Mouse (Mus musculus): ENCODE data around the gene Wfdc9. TPM values are rescaled to one million over a fixed set of nuclear protein-coding genes. Genes with fewer than 3 reads are reported as not detected.
A peak's percentile ranks its signal among the peaks of the same experiment; 100 is the strongest.
"Not testable (repeated sequence)": the region's sequence is repeated elsewhere in the genome, so short reads cannot be mapped to it uniquely, and the experiment has no call there.

Gene Wfdc9
- total RNA-seq, 1 experiment from 2014 or later: not detected

DNA sequence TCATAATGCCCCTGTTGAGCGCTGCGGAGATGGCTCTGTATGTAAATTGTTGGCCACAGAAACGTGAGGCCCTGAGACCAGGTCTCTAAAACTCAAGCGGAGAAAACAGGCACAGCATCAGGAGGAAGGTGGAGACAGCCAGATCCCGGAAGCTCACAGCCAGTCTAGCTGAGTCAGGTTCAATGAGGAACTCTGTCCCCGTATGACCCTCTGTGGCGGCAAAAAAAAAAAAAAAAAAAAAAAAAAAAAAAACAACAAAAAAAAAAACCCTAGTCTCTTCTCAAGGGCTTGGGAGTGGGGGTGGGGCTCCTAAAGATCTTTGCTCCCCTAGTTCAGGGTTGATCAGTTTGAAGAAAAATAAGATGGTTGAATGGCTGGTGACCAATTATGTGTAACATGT is 15.3 kb downstream of the Wfdc9 start:
- peak; percentile 94 to 99 for ATAC-seq (replicated peaks in 1 of 2; ENCODE audit: insufficient read depth in 1 of 2, low FRiP score in 2 of 2, low TSS enrichment in 1 of 2, low read depth in 1 of 2, poor library complexity in 2 of 2, severe bottlenecking in 2 of 2)

DNA sequence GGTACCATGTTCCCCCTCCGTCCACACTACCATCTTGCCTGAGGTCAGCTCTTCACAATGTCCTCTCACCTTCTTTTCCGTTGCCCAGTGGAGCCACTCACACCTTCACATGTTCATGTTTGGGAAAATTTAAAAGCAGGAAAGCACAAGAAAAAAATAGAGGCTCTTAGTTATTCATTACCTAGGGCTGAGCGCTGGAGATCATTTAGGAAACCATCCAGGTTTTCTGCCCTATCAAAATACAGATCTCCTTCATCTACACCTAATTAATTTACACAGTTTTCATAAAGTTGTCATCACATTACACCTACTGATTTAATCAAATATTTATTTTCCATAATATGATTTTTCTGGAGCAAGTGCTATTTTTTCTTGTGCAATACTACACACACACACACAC is 17.7 kb downstream of the Wfdc9 start, which contains the start of gene Wfdc16:
Wfdc16 (minus strand) TSS at position 101 of the 400 bp plus-strand sequence.
- no peak for ATAC-seq (replicated peaks in 1 of 2; ENCODE audit: insufficient read depth in 1 of 2, low FRiP score in 2 of 2, low TSS enrichment in 1 of 2, low read depth in 1 of 2, poor library complexity in 2 of 2, severe bottlenecking in 2 of 2)

DNA sequence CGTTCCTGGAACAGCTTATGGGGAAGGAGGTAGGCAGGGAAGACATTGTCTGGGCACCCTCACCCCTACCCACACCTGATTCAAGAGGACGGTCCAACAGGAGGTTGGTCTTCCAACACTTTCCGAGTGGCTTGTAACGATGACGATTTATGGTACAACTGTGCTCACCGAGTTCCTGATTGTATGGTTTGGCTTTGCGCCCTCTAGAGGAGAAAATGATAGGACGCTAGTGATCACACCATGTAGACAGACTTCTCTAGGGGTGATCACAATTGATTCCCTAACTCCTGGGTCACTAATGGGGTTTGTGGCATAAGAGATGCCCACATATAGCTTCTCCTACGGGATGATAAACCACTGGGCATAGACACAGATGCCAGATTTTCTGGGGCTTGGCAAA is 21.1 kb downstream of the Wfdc9 start:
- ATAC-seq (replicated peaks in 1 of 2; ENCODE audit: insufficient read depth in 1 of 2, low FRiP score in 2 of 2, low TSS enrichment in 1 of 2, low read depth in 1 of 2, poor library complexity in 2 of 2, severe bottlenecking in 2 of 2): no peak

DNA sequence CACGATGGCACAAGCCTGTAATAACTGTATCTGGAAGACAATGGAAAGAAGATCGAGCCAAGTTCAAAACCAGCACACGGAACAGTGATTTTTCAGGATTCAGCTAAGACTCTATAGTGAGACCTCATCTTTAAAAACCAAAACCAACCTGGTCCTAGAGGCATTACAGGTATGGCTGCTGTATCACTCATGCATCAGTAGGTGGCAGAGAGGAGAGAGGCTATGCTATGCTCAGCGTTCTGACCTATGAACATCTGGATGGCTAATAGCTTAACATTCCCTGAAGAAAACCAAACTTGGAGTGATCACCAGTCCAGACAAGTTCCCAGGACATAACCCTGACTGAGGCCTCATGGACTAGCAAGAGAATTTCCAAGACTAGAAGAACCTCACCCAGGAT is 34.6 kb downstream of the Wfdc9 start:
- no peak for ATAC-seq (replicated peaks in 1 of 2; ENCODE audit: insufficient read depth in 1 of 2, low FRiP score in 2 of 2, low TSS enrichment in 1 of 2, low read depth in 1 of 2, poor library complexity in 2 of 2, severe bottlenecking in 2 of 2)

DNA sequence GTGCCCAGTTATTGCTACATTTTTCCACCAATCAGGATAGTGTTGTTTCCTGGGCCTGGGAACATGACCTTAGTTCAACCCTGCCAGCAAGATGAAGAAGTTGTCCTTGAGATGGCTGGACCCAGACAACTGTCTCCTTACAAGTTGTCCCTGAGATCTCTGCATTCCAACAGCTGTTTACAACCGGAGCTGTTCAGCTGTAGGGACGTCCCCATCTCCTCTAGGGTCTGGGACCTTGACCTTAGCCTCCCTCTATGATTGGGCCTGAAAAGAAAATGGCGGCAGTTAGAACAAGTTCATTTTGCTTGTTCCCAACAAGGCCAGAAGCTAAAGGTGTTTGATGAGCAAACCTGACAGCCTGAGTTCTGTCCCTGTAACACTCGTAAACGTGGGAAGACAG is 37.3 kb downstream of the Wfdc9 start:
- ATAC-seq (replicated peaks in 1 of 2; ENCODE audit: insufficient read depth in 1 of 2, low FRiP score in 2 of 2, low TSS enrichment in 1 of 2, low read depth in 1 of 2, poor library complexity in 2 of 2, severe bottlenecking in 2 of 2): no peak

DNA sequence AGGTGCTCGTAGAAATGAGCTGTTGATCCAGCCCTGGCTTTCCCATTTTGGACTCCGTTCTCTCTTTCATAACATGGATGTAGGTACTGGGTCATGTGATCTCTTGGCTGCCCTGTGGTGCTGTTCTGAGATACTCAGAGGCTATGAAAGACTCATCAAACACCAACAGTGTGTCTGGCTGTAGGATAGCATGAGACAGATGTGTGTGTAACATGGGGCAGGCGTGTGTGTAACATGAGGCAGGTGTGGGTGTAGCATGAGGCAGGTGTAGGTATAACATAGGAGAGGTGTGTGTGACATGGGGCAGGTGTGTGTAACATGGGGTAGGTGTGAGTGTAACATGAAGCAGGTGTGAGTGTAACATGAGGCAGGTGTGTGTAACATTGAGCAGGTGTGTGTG is 41.0 kb downstream of the Wfdc9 start:
- ATAC-seq (replicated peaks in 1 of 2; ENCODE audit: insufficient read depth in 1 of 2, low FRiP score in 2 of 2, low TSS enrichment in 1 of 2, low read depth in 1 of 2, poor library complexity in 2 of 2, severe bottlenecking in 2 of 2): no peak

DNA sequence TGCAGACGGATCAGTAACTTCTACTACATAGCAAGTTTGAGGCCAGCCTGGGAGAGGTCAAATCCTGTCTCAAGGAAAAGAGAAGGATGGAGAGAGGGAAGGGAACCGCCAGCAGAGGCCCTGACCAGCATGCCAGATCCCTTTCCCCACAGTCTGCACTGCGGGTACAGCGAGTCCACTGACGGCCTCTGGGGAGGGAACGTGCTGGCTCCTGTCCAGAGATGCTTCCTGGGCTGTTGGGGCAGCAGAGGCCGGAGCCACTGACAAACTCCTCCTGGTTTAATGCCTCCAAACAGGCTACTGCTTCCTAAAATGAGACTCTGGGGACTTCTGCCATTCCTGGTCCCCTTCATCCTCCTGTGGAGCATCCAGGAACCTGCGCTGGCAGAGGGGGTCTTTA is 42.9 kb downstream of the Wfdc9 start, which contains the start of the genes Wfdc6b and Wfdc8:
Wfdc6b (plus strand) TSS at position 52 of the 400 bp plus-strand sequence.
Wfdc8 (minus strand) TSS at position 156 of the 400 bp plus-strand sequence.
- ATAC-seq (replicated peaks in 1 of 2; ENCODE audit: insufficient read depth in 1 of 2, low FRiP score in 2 of 2, low TSS enrichment in 1 of 2, low read depth in 1 of 2, poor library complexity in 2 of 2, severe bottlenecking in 2 of 2): not testable (repeated sequence)

DNA sequence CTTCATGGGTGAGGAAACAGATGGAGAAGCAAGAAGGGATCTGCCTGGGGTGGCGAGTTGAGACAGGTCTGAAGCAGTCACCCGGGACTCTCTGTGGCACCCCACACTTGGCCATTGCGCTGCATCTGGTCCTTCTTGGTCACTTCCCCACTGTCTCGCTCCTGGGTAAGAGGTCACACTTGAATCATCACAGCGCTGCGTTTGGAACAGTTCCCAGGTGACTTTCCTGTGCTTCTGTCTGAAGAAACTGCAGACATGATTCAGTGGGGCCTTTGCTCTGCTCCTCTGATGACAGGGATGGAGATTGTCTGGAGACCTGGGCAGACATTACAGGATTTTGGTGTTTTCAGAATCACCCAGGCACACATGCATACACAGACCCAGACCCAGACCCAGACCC is 47.6 kb downstream of the Wfdc9 start:
- no peak for ATAC-seq (replicated peaks in 1 of 2; ENCODE audit: insufficient read depth in 1 of 2, low FRiP score in 2 of 2, low TSS enrichment in 1 of 2, low read depth in 1 of 2, poor library complexity in 2 of 2, severe bottlenecking in 2 of 2)

DNA sequence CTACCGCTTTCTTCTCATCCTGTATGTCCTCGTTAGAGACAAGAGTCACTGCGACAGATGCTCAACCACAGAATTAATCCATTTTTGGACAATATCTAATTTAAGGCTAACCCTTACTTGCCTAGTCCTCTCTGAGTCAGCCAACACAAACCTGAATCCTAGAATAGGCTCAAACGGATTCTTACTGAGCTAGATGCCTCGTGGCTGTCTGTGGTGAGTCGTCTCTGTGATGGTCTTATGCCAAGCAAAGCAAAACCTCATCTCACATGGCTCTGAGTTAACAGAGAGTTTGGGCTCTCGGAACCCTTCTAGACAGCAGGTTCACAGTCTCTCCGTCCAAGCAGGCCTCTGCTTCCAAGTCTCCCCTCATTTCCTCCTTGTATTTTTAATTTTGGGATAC is 52.0 kb downstream of the Wfdc9 start:
- ATAC-seq (replicated peaks in 1 of 2; ENCODE audit: insufficient read depth in 1 of 2, low FRiP score in 2 of 2, low TSS enrichment in 1 of 2, low read depth in 1 of 2, poor library complexity in 2 of 2, severe bottlenecking in 2 of 2): no peak

DNA sequence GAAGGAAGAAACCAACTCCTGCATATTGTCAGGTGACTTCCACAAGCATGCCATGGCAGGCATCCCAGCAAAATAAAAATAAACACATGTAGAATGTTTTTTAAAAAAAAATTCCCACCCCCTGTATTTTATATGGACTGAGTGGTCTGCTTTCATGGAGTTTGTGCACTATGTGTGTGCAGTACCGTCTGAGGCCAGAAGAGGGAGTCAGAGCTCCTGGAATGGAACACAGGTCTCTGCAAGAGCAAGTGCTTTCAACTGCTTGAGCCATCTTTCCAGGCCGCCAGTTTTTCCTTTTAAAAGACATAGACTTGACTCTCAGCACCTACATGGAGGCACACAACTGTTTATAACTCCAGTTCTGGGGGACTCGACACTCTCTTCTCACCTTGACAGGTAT is 52.9 kb downstream of the Wfdc9 start:
- no peak for ATAC-seq (replicated peaks in 1 of 2; ENCODE audit: insufficient read depth in 1 of 2, low FRiP score in 2 of 2, low TSS enrichment in 1 of 2, low read depth in 1 of 2, poor library complexity in 2 of 2, severe bottlenecking in 2 of 2)

DNA sequence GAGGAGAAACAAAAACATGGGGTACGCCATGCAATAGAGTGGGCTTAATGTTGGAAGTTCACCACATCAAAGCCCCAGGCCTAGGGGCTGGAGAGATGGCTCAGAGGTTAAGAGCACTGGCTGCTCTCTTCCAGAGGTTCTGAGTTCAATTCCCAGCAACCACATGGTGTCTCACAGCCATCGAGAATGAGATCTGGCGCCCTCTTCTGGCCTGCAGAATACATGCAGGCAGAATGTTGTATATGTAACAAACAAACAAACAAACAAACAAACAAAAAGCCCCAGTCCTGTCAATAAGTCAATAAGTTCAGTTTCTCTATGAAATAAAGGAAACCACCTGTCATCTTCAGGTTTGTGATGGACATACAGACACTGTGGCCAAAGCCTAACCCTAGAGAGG is 56.2 kb downstream of the Wfdc9 start:
- ATAC-seq (replicated peaks in 1 of 2; ENCODE audit: insufficient read depth in 1 of 2, low FRiP score in 2 of 2, low TSS enrichment in 1 of 2, low read depth in 1 of 2, poor library complexity in 2 of 2, severe bottlenecking in 2 of 2): no peak

Other genes starting within 250 kb of the Wfdc9 start
- gene Sdc4, start 212.7 kb downstream of the Wfdc9 start, total RNA-seq (2017): 11.6 and 17.7 TPM in 2 replicates
- gene Sys1, start 199.6 kb downstream of the Wfdc9 start, total RNA-seq (2017): 17.0 and 20.7 TPM in 2 replicates
- 1.7 TPM in 1 of 2 replicates, not detected in the other for gene Gm20458, start 195.6 kb downstream of the Wfdc9 start, total RNA-seq (2017)
- not detected in 2 replicates for gene Trp53tg5, start 182.9 kb downstream of the Wfdc9 start, total RNA-seq (2017)
- 1.6 TPM in 1 of 2 replicates, not detected in the other for gene Dbndd2, start 170.5 kb downstream of the Wfdc9 start, total RNA-seq (2017)
- gene Pigt, start 159.1 kb downstream of the Wfdc9 start, total RNA-seq (2017): 28.1 and 28.2 TPM in 2 replicates
- gene Wfdc2, start 94.2 kb downstream of the Wfdc9 start, total RNA-seq (2017): 7.5 and 11.6 TPM in 2 replicates
- gene Spint3, start 83.1 kb downstream of the Wfdc9 start, total RNA-seq (2017): not detected in 2 replicates
- not detected in 2 replicates for gene Wfdc6a, start 71.1 kb downstream of the Wfdc9 start, total RNA-seq (2017)
- not detected in 2 replicates for gene Eppin, start 63.0 kb downstream of the Wfdc9 start, total RNA-seq (2017)
- not detected in 2 replicates for gene Wfdc6b, start 43.1 kb downstream of the Wfdc9 start, total RNA-seq (2017)
- gene Wfdc8, start 43.0 kb downstream of the Wfdc9 start, total RNA-seq (2017): not detected in 2 replicates
- gene Wfdc16, start 17.8 kb downstream of the Wfdc9 start, total RNA-seq (2017): not detected in 2 replicates
- 3.5 TPM in 1 of 2 replicates, not detected in the other for gene Wfdc10, start 537 bp downstream of the Wfdc9 start, total RNA-seq (2017)
- not detected in 2 replicates for gene Wfdc11, start 17.5 kb upstream of the Wfdc9 start, total RNA-seq (2017)
- not detected in 2 replicates for gene Wfdc13, start 28.5 kb upstream of the Wfdc9 start, total RNA-seq (2017)
- gene Spint4, start 41.9 kb upstream of the Wfdc9 start, total RNA-seq (2017): not detected in 2 replicates
- not detected in 2 replicates for gene Spint5, start 58.7 kb upstream of the Wfdc9 start, total RNA-seq (2017)
- gene Wfdc3, start 89.3 kb upstream of the Wfdc9 start, total RNA-seq (2017): 1.6 and 1.9 TPM in 2 replicates
- 22.9 and 31.3 TPM in 2 replicates for gene Dnttip1, start 89.4 kb upstream of the Wfdc9 start, total RNA-seq (2017)
- gene Ube2c, start 113.3 kb upstream of the Wfdc9 start, total RNA-seq (2017): 60.3 and 131 TPM in 2 replicates
- gene Tnnc2, start 123.4 kb upstream of the Wfdc9 start, total RNA-seq (2017): 1.6 TPM in 1 of 2 replicates, not detected in the other
- gene Snx21, start 129.2 kb upstream of the Wfdc9 start, total RNA-seq (2017): 2.0 and 2.2 TPM in 2 replicates
- gene Acot8, start 148.3 kb upstream of the Wfdc9 start, total RNA-seq (2017): 7.5 and 28.1 TPM in 2 replicates
- 2.5 and 4.1 TPM in 2 replicates for gene Zswim3, start 148.5 kb upstream of the Wfdc9 start, total RNA-seq (2017)
- gene Zswim1, start 166.1 kb upstream of the Wfdc9 start, total RNA-seq (2017): 1.9 and 2.4 TPM in 2 replicates
- not detected in 2 replicates for gene Spata25, start 172.0 kb upstream of the Wfdc9 start, total RNA-seq (2017)
- 53.0 and 74.2 TPM in 2 replicates for gene Ctsa, start 176.3 kb upstream of the Wfdc9 start, total RNA-seq (2017)
- gene Neurl2, start 176.9 kb upstream of the Wfdc9 start, total RNA-seq (2017): 2.1 TPM in 1 of 2 replicates, not detected in the other
- gene Pltp, start 201.1 kb upstream of the Wfdc9 start, total RNA-seq (2017): 0.55 and 0.56 TPM in 2 replicates
- 19.7 and 23.4 TPM in 2 replicates for gene Pcif1, start 222.7 kb upstream of the Wfdc9 start, total RNA-seq (2017)

Measured in hematopoietic stem cell, adult 5-6 weeks (primary cell).